Mouse (Mus musculus) adrenal gland, adult (tissue): ENCODE results near the gene Vamp9.

Experiments used
- DNase-seq, 2 experiments: peaks; one replicate each; pipeline ENCODE4 v3.0.0; 2022 to 2023; ENCODE audit warnings: low spot score in 1 of 2; ENCODE audit not compliant: inconsistent age in 2 of 2

Vamp9 gene

GRCm38 (mm10) chr5:99941273-99941672 is 35.2 kb downstream of the Vamp9 start:
- DNase-seq: peak in 1 of 2 experiments; percentile 52

GRCm38 (mm10) chr5:99941776-99942502 is 35.9 kb downstream of the Vamp9 start:
- DNase-seq: peak; percentile 31 to 76

DNA sequence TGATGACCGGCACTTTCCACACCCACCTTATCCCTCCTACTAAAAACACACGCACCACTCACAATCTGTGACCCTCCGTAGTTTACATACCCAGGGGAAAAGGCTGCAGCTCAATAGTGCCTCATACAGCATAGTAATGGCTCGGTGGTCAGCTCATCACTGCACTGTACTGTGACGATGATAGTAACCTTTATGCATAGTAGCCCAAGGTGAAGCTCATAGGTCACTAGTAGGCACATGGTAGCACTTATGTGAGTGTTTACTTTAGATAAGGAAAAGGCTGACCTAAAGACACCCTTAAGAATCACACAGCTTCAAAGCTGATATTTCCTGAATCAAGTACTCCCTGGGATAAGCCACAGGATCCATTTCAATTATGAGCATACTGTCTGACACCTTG is 46.5 kb downstream of the Vamp9 start:
- DNase-seq: no peak

- DNase-seq: no peak
Measured at GRCm38 (mm10) chr5:99953883-99954282, 47.8 kb downstream of the Vamp9 start.

DNA sequence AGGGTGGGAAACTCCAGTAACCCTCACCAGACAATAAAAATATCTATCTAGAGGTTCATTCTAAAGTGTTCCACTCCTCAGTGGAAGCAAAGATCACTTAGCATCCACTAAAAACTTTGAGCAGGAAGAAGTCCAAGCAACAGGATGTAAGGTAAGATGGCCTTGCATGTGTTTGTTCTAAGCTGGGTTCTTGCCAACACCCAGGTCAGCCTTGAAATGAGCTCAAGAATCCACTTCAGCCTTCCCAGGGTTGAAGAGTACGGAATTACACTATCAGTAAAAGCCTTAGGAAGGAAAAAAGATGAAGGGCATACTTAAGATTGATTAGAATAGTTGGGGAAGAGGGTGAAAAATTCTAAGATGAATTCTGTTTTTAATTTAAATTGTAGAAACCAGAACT is 52.6 kb downstream of the Vamp9 start:
- peak in 1 of 2 experiments; percentile 68 for DNase-seq

- DNase-seq: peak in 1 of 2 experiments; percentile 64
Measured at GRCm38 (mm10) chr5:99959236-99959936, 53.3 kb downstream of the Vamp9 start.

DNA sequence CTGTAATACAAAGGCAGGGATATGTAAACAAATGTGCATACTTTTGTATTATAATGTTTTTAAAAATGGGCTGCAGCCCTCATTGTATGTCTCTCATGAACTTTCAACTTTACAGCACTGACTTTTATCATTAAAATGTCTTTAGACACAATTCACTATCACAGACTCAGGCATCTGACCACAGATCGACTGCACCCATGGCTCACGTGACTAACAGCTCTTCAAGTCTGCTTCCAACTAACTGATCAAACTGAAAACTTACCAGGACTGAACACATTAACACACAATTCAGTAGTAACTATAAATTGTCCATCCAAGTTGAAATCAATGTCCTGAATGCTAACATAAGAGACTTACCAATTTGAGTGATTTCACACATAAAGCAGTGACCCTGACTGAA is 53.9 kb downstream of the Vamp9 start:
- no peak for DNase-seq

DNA sequence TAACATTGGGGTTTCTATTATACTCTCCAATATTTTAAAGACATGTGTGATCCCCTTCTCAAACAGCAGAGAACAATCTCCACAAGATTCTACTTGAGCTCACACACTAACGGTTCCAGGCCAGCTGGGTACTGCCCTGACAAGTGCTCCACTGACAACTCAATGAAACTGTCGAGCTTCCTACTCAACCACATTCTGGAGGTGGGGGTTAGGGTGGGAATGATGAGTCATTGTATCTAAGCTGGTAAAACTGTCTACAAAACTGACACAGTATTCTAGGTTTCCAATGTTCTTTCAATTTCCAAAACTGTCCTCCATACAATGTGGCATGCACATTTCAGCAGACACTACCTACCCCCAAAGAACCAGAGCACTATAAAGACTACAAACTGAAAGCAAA is 67.9 kb downstream of the Vamp9 start:
- peak in 1 of 2 experiments; percentile 69 for DNase-seq

DNA sequence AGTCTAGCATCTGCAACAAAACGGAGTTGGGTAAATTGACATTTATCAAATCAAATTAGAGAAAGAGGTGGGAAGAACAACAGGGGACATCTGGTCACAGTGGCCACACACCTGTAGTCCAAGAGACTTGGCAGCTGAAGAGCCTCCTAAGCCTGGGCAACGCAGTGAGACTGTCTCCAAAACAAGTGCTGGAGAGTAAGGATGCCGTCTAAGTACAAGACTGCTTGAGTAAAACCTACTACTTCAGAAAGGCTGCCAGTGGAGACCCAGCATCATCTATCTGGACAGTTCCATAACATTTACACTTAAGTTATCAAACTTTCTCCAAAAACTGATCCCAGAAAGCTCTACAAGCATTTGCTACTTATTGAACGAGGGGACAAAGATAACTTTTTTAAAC is 69.0 kb downstream of the Vamp9 start:
- DNase-seq: no peak

DNA sequence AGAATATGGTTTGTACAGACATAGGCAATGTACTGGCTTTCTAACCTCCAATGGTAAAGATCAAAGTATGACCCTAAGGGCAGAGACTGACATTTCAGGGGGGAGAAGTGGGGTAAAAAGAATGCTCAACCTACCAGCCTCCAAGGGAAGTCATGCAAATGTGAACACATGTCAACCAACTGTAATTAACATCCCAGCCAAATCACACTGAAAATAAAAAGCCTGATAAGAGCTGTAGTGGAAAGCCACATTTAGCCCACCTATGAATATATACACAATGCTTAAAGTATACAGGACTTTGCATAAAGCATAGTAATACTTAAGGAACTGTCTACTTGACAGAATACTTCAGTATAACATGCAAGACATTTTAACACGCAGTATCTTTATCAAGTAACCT is 69.7 kb downstream of the Vamp9 start:
- no peak for DNase-seq

- peak in 1 of 2 experiments; percentile 64 for DNase-seq
Measured at GRCm38 (mm10) chr5:99976334-99976955, 70.4 kb downstream of the Vamp9 start.

- DNase-seq: peak; percentile 85 to 92
Measured at GRCm38 (mm10) chr5:99977516-99978301, 71.7 kb downstream of the Vamp9 start.

DNA sequence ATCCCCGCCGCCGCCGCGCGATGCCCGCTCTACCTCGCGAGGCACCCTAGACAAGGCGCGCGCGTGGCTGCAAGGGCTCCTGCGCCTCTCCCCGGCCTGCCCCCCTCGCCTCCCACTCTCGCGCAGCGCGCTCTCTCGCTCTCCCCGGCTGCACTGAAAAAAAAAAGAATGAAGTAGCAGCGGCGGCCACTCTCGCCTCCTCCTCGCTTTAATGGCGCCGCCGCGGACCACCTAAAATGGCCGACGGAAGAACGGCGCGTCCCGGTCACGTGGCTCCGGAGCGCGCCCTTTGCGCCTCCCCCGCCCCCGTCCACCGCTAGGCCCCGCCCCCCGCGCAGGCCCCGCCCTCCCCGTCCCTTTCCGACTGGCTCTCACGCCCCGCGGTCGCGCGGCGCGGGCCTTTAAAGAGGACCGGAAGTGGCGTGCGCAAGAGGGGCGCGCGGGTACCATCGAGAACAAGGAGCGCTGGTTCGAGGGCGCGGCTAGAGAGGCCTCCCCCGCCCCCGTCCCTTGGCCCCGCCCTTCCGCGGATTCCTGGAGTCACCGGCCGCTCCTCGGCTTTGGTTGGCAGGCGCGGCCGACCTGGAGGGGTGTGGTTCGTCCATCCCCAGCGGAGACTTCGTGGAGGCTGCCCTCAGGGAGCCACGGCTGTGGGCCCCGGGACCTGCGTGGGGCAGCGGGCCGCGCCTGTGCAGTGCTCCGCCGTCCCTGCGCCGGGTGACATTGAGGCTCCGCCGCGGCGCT is 72.8 kb downstream of the Vamp9 start, which contains the start of the genes Hnrnpd and 4930524J08Rik:
Hnrnpd (minus strand) TSS at position 240 of the 744 bp plus-strand sequence.
4930524J08Rik (plus strand) TSS at position 363 of the 744 bp plus-strand sequence.
- peak; percentile 96 for DNase-seq

- no peak for DNase-seq
Measured at GRCm38 (mm10) chr5:99983452-99984061, 77.5 kb downstream of the Vamp9 start.

DNA sequence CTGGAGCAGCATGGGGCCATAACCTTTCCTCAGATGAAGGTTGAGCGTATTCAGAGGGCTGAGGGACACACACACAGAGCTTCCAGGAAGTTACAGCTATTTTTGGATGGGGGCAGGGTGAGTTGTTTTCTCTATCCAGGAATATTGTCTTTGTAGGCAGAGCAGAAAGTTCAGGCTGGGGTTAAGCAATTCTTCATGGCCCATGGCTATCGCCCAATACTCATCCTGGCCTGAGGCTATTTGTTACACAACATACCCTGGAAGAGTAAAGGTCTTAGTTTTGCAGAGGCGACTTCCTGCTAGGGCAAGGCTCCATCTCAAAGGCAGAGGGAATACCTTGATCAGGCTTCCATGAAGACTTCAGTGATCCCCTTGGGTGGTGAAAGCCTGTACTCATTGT is 88.1 kb downstream of the Vamp9 start:
- peak in 1 of 2 experiments; percentile 54 for DNase-seq

DNA sequence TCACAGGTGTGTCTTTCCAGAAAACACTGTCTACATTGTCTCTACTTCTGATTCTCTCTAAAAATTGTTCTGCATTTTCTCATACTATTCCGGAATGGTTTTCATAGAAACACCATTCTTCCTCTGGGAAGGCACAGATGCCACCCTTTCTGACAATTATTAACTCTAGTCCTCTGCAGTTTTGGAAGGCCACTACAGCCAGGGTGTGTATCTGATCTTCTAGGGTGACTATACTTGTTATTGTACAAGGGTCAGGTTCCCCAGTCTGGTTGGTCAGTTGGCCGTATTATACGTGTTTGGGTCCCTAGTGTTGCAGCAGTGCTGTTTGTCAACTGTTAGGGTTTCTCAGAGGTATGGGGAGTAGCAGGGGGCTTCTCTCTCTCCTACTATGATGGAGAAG is 88.6 kb downstream of the Vamp9 start:
- no peak for DNase-seq

DNA sequence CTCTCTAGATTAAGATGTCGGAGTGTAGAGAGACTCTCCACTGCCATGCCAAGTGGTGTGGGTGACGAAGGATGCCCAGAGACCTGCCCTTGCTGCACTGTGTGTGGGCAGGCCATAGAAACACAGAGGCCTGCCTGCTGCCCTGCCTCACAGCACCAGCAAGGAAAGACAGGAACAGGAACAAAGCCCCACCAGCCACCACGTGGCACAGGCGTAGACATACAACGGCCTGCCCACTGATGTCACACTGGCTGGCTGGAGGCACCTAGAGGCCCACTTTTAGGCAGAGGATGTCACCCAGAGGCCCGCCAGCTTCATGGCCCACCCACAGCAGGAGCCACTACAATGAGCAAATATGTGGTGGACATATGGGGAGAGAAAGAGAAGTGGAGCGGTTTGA is 94.0 kb downstream of the Vamp9 start:
- DNase-seq: no peak

- no peak for DNase-seq
Measured at GRCm38 (mm10) chr5:100000500-100000899, 94.4 kb downstream of the Vamp9 start.
